Mouse (Mus musculus): Measurements from ENCODE around the gene Elp1.

The Elp1 gene

DNA sequence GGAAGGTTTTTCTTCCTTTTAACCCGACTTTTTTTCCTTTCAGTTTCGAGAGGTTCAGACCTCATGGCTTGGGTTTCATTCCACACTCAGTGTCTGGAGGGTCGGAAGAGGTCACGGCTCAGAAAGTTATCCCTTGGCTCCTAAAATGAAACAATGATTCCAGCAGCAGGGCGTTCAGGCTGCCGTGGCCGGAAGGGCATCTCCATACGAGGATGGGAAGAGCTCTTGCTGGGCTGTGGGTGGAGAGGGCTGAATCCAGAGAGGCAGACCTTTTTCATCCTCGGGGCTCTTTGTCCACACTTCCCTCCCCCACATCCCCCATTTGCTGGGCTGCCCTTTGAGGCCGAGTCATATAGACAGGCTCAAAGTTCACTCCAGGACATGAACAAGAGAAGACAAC lies 99.9 kb downstream of the Elp1 start:
- DNase-seq (ENCODE audit: low spot score) = no peak
